Mouse (Mus musculus): ENCODE measurements around the gene Stra6. TPM values are rescaled to one million over a fixed set of nuclear protein-coding genes. Genes with fewer than 3 reads are reported as not detected.

Stra6 gene
- total RNA-seq, 2 experiments from 2014 or later = 1.2 to 2.1 TPM

- no peak for DNase-seq
Measured at GRCm38 (mm10) chr9:58049861-58050260, 13.7 kb upstream of the Stra6 start.

GRCm38 (mm10) chr9:58051937-58052336 lies 11.7 kb upstream of the Stra6 start:
- DNase-seq = no peak

- peak in 1 of 2 experiments; percentile 67 for DNase-seq
Measured at GRCm38 (mm10) chr9:58053102-58053501, 10.5 kb upstream of the Stra6 start.

GRCm38 (mm10) chr9:58053544-58053943 lies 10.0 kb upstream of the Stra6 start:
- no peak for DNase-seq

- no peak for DNase-seq
Measured at GRCm38 (mm10) chr9:58054032-58054431, 9.6 kb upstream of the Stra6 start.

- no peak for DNase-seq
Measured at GRCm38 (mm10) chr9:58055666-58056065, 7.9 kb upstream of the Stra6 start.

GRCm38 (mm10) chr9:58059920-58060319 lies 3.7 kb upstream of the Stra6 start:
- DNase-seq = no peak

- DNase-seq = peak; percentile 58 to 76
Measured at GRCm38 (mm10) chr9:58060677-58061667, 2.6 kb upstream of the Stra6 start.

GRCm38 (mm10) chr9:58065532-58065931 lies 1.9 kb downstream of the Stra6 start:
- no peak for DNase-seq

GRCm38 (mm10) chr9:58065977-58066730 lies 2.6 kb downstream of the Stra6 start:
- DNase-seq = no peak

- DNase-seq = no peak
Measured at GRCm38 (mm10) chr9:58066731-58067095, 3.1 kb downstream of the Stra6 start.

- no peak for DNase-seq
Measured at GRCm38 (mm10) chr9:58067546-58067945, 4.0 kb downstream of the Stra6 start.

GRCm38 (mm10) chr9:58074561-58074960 lies 11.0 kb downstream of the Stra6 start:
- no peak for DNase-seq

- DNase-seq = no peak
Measured at GRCm38 (mm10) chr9:58084586-58084985, 21.0 kb downstream of the Stra6 start.

GRCm38 (mm10) chr9:58085074-58085473 lies 21.5 kb downstream of the Stra6 start:
- DNase-seq = no peak

- DNase-seq = no peak
Measured at GRCm38 (mm10) chr9:58086203-58086602, 22.6 kb downstream of the Stra6 start.

- no peak for DNase-seq
Measured at GRCm38 (mm10) chr9:58086861-58087260, 23.3 kb downstream of the Stra6 start.

GRCm38 (mm10) chr9:58087277-58087998 lies 23.9 kb downstream of the Stra6 start:
- no peak for DNase-seq

- peak; percentile 57 to 63 for DNase-seq
Measured at GRCm38 (mm10) chr9:58091623-58092425, 28.2 kb downstream of the Stra6 start.

GRCm38 (mm10) chr9:58092581-58093269 lies 29.1 kb downstream of the Stra6 start:
- peak; percentile 63 to 83 for DNase-seq

GRCm38 (mm10) chr9:58093776-58094175 lies 30.2 kb downstream of the Stra6 start:
- no peak for DNase-seq

All from adrenal gland, postnatal 36 days (tissue).